Mouse (Mus musculus): ENCODE data around the gene Il17a.

DNA sequence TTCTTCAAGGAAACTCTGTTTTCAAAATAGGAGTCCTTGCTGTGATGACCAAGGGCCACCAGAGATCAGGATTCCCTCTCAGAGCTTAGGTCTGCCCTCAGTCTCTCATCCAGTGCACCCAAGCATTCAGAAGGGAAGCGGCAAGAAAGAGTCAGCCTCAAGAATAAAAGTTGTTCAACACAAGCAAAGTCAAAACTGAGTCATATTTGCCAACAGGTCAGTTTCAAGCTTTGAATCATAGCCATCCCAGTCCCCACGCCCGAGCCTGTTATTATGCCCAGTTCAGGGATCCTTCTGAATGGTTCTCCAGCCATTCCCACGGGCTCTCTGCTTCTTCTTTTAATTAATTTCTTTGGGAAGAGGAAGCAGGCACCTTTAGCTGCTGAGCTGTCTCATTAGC is 5.9 kb downstream of the Il17a start:
- TF ChIP-seq CTCF (IDR thresholded peaks at IDR 0.05; ENCODE audit: low read depth, low read length) = no peak
- no peak for TF ChIP-seq TAL1 (conservative IDR thresholded peaks at IDR 0.05; ENCODE audit: low read depth, low read length)
- TF ChIP-seq GATA1 (IDR thresholded peaks at IDR 0.05; ENCODE audit: borderline replicate concordance, low read length) = no peak
